Mouse (Mus musculus): Measurements from ENCODE around the gene Sh3gl3.

GRCm38 (mm10) chr7:82294083-82294482, 120.4 kb downstream of the Sh3gl3 start:
- TF ChIP-seq CTCF (IDR thresholded peaks at IDR 0.05; ENCODE audit: extremely low read depth, insufficient read length, insufficient replicate concordance, low read depth, low read length) = no peak
- no peak for TF ChIP-seq POLR2A (IDR thresholded peaks at IDR 0.05; ENCODE audit: low read depth, low read length)

All from small intestine, adult 2 months (tissue).